In the genomic region with DNA sequence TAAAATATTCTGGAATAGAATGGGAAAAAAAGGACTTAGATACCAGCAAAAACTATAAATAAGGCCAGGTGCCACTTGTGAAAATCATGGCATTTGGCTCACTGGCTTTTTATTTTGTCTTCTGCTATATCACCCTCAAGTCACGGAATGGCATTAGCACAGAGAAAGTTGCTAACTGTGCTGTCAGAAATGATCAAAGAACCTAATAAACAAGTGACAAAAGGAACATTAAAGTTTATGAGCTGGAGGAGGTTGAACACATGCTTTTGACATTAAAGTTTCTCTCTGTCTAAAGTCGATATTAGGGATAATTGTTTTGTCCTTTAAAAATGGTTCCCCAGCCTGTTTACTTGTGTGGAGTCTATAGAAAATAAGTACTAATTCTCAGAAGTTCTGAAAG, we compare ENCODE assay signal across 40 mouse cellular contexts. TPM values are rescaled to one million over a fixed set of nuclear protein-coding genes. Genes with fewer than 3 reads are reported as not detected.
"Had no signal": no experiment of that assay in that cellular context is flagged by ENCODE, and none has a peak within 500 bp of the region (broad histone marks: within the 10 kb centered on the region; RNA-seq: fewer than 3 reads in every experiment).

No protein-coding gene starts in this region.

- ATAC-seq: forebrain, embryonic 13.5 days; forebrain, embryonic 14.5 days; forebrain, embryonic 15.5 days; forebrain, embryonic 16.5 days; forebrain, postnatal 0 days had no signal

- H3K27ac ChIP-seq: embryonic facial prominence, embryonic 10.5 days; embryonic facial prominence, embryonic 12.5 days; embryonic facial prominence, embryonic 13.5 days; embryonic facial prominence, embryonic 15.5 days; forebrain, embryonic 10.5 days; forebrain, embryonic 12.5 days; forebrain, embryonic 13.5 days; forebrain, embryonic 15.5 days; gastrocnemius, adult 2 months; heart, adult 2 months had no signal

- H3K4me2 ChIP-seq: embryonic facial prominence, embryonic 12.5 days; embryonic facial prominence, embryonic 13.5 days; embryonic facial prominence, embryonic 15.5 days; forebrain, embryonic 12.5 days; forebrain, embryonic 13.5 days; forebrain, embryonic 15.5 days had no signal

- DNase-seq: cerebellum, adult 2 months; cerebellum, adult 8-10 months; cerebellum, adult 9-10 months; cerebellum, adult 9-11 months; cerebellum, postnatal 10 days; cerebellum, postnatal 14 days; cerebellum, postnatal 25 days; cerebellum, postnatal 36 days; embryo, embryonic 11 days; forebrain, postnatal 0 days; gastrocnemius, adult 2 months; gastrocnemius, postnatal 10 days; gastrocnemius, postnatal 14 days; gastrocnemius, postnatal 25 days; gastrocnemius, postnatal 36 days; heart, adult 11 months; heart, adult 18-20 months; heart, adult 2 months had no signal

- H3K36me3 ChIP-seq: embryonic facial prominence, embryonic 10.5 days; embryonic facial prominence, embryonic 12.5 days; embryonic facial prominence, embryonic 13.5 days; embryonic facial prominence, embryonic 15.5 days; forebrain, embryonic 10.5 days; forebrain, embryonic 12.5 days; forebrain, embryonic 15.5 days had no signal

- H3K4me1 ChIP-seq: embryonic facial prominence, embryonic 10.5 days; embryonic facial prominence, embryonic 12.5 days; embryonic facial prominence, embryonic 13.5 days; embryonic facial prominence, embryonic 15.5 days; forebrain, embryonic 10.5 days; forebrain, embryonic 12.5 days; forebrain, embryonic 13.5 days; forebrain, embryonic 15.5 days had no signal

- H3K9me3 ChIP-seq: embryonic facial prominence, embryonic 10.5 days; embryonic facial prominence, embryonic 12.5 days; embryonic facial prominence, embryonic 13.5 days; embryonic facial prominence, embryonic 15.5 days; forebrain, embryonic 10.5 days; forebrain, embryonic 12.5 days; forebrain, embryonic 13.5 days; forebrain, embryonic 15.5 days had no signal

- H3K4me3 ChIP-seq: embryonic facial prominence, embryonic 10.5 days; embryonic facial prominence, embryonic 12.5 days; embryonic facial prominence, embryonic 13.5 days; embryonic facial prominence, embryonic 15.5 days; erythroblast, embryonic 14.5 days; forebrain, embryonic 10.5 days; forebrain, embryonic 12.5 days; forebrain, embryonic 13.5 days; forebrain, embryonic 15.5 days; gastrocnemius, adult 2 months; heart, adult 2 months had no signal

- H3K27me3 ChIP-seq: embryonic facial prominence, embryonic 12.5 days; embryonic facial prominence, embryonic 13.5 days; embryonic facial prominence, embryonic 15.5 days; forebrain, embryonic 12.5 days; forebrain, embryonic 13.5 days; forebrain, embryonic 15.5 days had no signal

- H3K9ac ChIP-seq: embryonic facial prominence, embryonic 12.5 days; embryonic facial prominence, embryonic 13.5 days; embryonic facial prominence, embryonic 15.5 days; forebrain, embryonic 12.5 days; forebrain, embryonic 13.5 days; forebrain, embryonic 15.5 days; forebrain, postnatal 0 days had no signal

RNA-seq across cellular contexts. Expression of gene Cypt15, which starts 37.7 kb away (rescaled TPM):
- total RNA-seq: common myeloid progenitor, adult 5-6 weeks; forebrain, postnatal 0 days; gastrocnemius, adult 18-20 months; gastrocnemius, adult 2 months; gastrocnemius, adult 8-10 months; gastrocnemius, postnatal 10 days; gastrocnemius, postnatal 14 days; gastrocnemius, postnatal 25 days; gastrocnemius, postnatal 36 days; gastrocnemius, postnatal 4 days; granulocyte monocyte progenitor cell, adult 5-6 weeks; heart, adult 18-20 months; heart, adult 2 months; heart, adult 8-10 months had no signal
- polyA plus RNA-seq: cerebellum, adult 2 months; cortical plate, adult 2 months; embryonic facial prominence, embryonic 10.5 days; embryonic facial prominence, embryonic 11.5 days; embryonic facial prominence, embryonic 12.5 days; embryonic facial prominence, embryonic 13.5 days; embryonic facial prominence, embryonic 14.5 days; embryonic facial prominence, embryonic 15.5 days; erythroblast, embryonic 14.5 days; forebrain, embryonic 10.5 days; forebrain, embryonic 12.5 days; forebrain, embryonic 13.5 days; forebrain, embryonic 14.5 days; forebrain, embryonic 15.5 days; forebrain, embryonic 16.5 days; forebrain, postnatal 0 days; frontal cortex, adult 2 months; gonadal fat pad, adult 2 months; heart, adult 2 months had no signal
